Mouse (Mus musculus) C3H10T1/2 (cell line): ENCODE measurements around the gene Emilin2. TPM values are rescaled to one million over a fixed set of nuclear protein-coding genes. Genes with fewer than 3 reads are reported as not detected.

Source experiments
- polyA plus RNA-seq, 2 experiments: library from polyadenylated mRNA; unstranded; fragments of >200 nt; fragmentation: generic; extraction: Trizol; gene quantifications; one replicate each; pipeline ENCODE4 v1.2.1; 2012; ENCODE audit warnings: missing spikeins in 2 of 2

Gene Emilin2
- polyA plus RNA-seq = 10 to 100 TPM in 1 of 2 experiments, 1 to 10 TPM in 1; 5.5 to 25.9 TPM

DNA sequence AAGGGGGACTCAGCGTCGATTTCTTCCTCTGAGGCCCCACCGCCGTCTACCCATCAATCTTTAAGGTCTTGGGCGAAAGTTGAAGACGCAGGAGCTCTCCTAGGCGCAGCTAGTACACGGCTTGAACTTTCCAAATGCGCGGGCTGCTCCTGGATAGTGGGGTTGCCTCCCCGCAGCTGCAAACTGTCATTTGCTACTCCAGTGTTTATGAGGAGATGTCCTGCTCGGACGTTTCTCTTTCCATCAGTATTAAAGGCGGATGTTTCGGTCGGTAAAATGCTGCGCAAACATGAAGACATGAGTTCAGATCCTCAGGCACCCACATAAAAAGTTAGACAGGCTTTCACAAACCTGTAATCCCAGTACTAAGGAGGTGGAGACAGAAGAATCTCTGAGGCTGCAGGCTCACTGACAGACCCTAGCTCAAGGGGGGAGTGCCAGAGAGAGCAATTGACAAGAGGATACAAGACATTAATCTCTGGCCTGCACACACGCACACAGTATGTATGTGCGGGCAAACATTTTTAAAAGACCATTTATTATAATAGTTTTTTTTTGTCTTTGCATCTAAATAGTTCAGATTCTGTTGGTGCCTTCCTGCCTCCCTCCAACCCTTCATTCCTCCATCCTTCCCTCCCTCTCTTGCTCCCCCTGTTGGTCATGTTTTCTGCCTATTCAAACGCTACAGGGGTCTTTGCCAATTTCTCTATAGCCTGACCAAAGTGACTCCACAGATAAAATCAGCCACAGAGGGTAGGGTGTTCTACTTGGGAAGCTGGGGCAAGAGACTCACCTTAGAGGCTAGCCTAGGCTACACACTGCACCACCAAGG, at the start of gene Emilin2:
Gene Emilin2, minus strand, starts transcription at position 639 of the 832 bp plus-strand sequence.

Other genes starting within 250 kb of the Emilin2 start
- 1 to 10 TPM in 1 of 2 experiments, under 1 TPM in 1; 0.99 to 9.5 TPM for gene Lpin2, start 129.4 kb downstream of the Emilin2 start, polyA plus RNA-seq
- 1 to 10 TPM in 1 of 2 experiments, under 1 TPM in 1; 0.08 to 1.5 TPM for gene Gm4707, start 147.9 kb upstream of the Emilin2 start, polyA plus RNA-seq
- gene Smchd1, start 163.4 kb upstream of the Emilin2 start, polyA plus RNA-seq = 1 to 10 TPM; 1.9 to 9.1 TPM
- 10 to 100 TPM in 1 of 2 experiments, 1 to 10 TPM in 1; 1.5 to 12.9 TPM for gene Ndc80, start 214.9 kb upstream of the Emilin2 start, polyA plus RNA-seq
- under 1 TPM; 0.02 to 0.81 TPM for gene Spdya, start 240.1 kb upstream of the Emilin2 start, polyA plus RNA-seq